In the genomic region with DNA sequence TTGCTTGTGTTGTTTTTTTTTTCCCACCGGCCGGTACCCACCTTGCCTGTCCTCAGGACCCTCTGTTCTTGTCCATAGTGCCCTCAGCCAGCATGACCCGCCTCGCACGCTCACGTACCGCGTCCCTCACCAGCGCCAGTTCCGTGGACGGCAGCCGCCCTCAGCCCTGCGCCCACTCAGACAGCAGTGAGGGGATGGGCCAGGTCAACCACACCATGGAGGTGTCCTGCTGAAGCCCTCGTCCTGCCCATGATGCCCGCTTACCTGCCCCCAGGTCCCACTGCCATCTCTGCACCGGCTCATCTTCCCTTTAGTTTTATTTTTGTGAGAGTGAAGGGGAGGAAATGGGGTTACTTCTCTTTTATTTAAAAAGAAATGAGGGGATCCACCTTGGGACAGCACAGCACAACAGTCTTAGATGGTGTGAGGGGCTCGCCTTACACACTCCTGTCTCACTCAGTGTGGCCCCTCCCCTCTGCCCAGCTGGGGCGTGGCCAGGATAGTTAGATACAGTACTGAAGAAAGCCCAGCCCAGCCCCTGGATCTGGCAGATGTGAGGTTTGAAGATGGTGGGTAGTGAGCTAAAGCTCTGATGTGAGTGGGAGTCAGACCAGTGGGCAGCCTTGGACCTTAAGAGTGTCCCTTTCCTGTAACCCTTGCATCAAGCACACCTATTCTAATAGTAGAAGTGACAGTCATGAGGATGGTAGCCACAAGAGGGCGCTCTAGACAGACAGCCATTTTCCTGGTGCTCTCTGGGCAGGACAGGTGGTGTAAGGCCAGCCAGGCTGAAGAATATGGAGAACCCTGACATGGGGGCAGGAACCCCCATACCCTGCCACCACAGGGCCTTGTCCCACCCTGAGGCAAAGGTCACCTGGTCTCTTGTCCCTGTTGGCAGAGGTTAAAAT, we compare ENCODE assay signal across 8 mouse cellular contexts. TPM values are rescaled to one million over a fixed set of nuclear protein-coding genes. Genes with fewer than 3 reads are reported as not detected.
DNase-seq lines count a peak whose midpoint lies in the region; ATAC-seq and TF ChIP-seq lines count a peak whose summit lies in the region.

No protein-coding gene starts in this region.

- TF ChIP-seq CTCF in C2C12 (IDR thresholded peaks at IDR 0.05; ENCODE audit: control insufficient read depth, insufficient read depth, insufficient read length) = peak; percentile 53
- TF ChIP-seq CTCF in Patski (IDR thresholded peaks at IDR 0.05) = no peak
- peak; percentile 79 for TF ChIP-seq CTCF in kidney, adult 2 months (conservative IDR thresholded peaks at IDR 0.05; ENCODE audit: insufficient read depth, insufficient read length, low read depth, low read length)

- H3K27ac ChIP-seq in kidney, adult 2 months (ENCODE audit: insufficient read depth, low read depth, low read length) = no peak overlapping the region
- H3K27ac ChIP-seq in liver, embryonic 13.5 days = no peak overlapping the region
- H3K27ac ChIP-seq in neural tube, embryonic 11.5 days (ENCODE audit: low read depth, low read length) = no peak overlapping the region

- CTCF ChIA-PET in Patski (lab: Charles Lee) = interaction anchor here (0.6 to 2.3 kb wide), 6 partner anchors 8 to 203 kb away, joined by 3 to 5 read pairs (median 4); no protein-coding TSS in a partner anchor

- peaks cover 5% of the 10 kb centered on the region; the same call in 1 of the 2 replicates for H3K4me1 ChIP-seq in kidney, adult 2 months (ENCODE audit: control insufficient read depth, insufficient read depth, low read length)
- peaks cover 61% of the 10 kb centered on the region for H3K4me1 ChIP-seq in liver, embryonic 13.5 days (replicated peaks)
- H3K4me1 ChIP-seq in neural tube, embryonic 11.5 days (ENCODE audit: control insufficient read depth, insufficient read depth, low read length) = peaks cover 13% of the 10 kb centered on the region

- no peak for TF ChIP-seq POLR2A in kidney, adult 2 months (IDR thresholded peaks at IDR 0.05; ENCODE audit: low read depth, low read length)

- peaks cover 15% of the 10 kb centered on the region for H3K79me2 ChIP-seq in C2C12 (ENCODE audit: control insufficient read depth, insufficient read depth)

- H3ac ChIP-seq in C2C12 (ENCODE audit: control insufficient read depth, insufficient read length, low read depth) = no peak overlapping the region

- no peaks in the 10 kb centered on the region for H3K9me3 ChIP-seq in liver, embryonic 13.5 days (replicated peaks)
- H3K9me3 ChIP-seq in neural tube, embryonic 11.5 days (ENCODE audit: control insufficient read depth, low read length) = no peaks in the 10 kb centered on the region

- no peak for DNase-seq in Patski (ENCODE audit: low read depth, low spot score)
- DNase-seq in cerebellum, postnatal 10 days = peak; percentile 81 to 88
- DNase-seq in gastrocnemius, postnatal 10 days = peak; percentile 68
- DNase-seq in kidney, adult 2 months = peak; percentile 80
- DNase-seq in liver, embryonic 13.5 days = peak; percentile 69
- peak; percentile 69 for DNase-seq in neural tube, embryonic 11.5 days (ENCODE audit: low spot score)
- DNase-seq in thymus, postnatal 14 days = peak; percentile 78

- H3K79me3 ChIP-seq in C2C12 (ENCODE audit: low read depth) = no peaks in the 10 kb centered on the region

- 76% methylated on average over 19 of the region's 19 CpGs for WGBS in kidney, adult 2 months
- 71% methylated on average over 19 of the region's 19 CpGs for WGBS in liver, embryonic 13.5 days (ENCODE audit: insufficient replicate concordance)
- WGBS in neural tube, embryonic 11.5 days = 76% methylated on average over 18 of the region's 19 CpGs

- no peak overlapping the region for H3K4me3 ChIP-seq in C2C12 (ENCODE audit: insufficient read depth, poor library complexity, severe bottlenecking)
- H3K4me3 ChIP-seq in kidney, adult 2 months (ENCODE audit: insufficient read depth, low read depth, low read length) = no peak overlapping the region
- no peak overlapping the region for H3K4me3 ChIP-seq in liver, embryonic 13.5 days (replicated peaks)
- no peak overlapping the region for H3K4me3 ChIP-seq in neural tube, embryonic 11.5 days (ENCODE audit: low read depth, low read length)

- peak; percentile 55 for ATAC-seq in Patski
- ATAC-seq in liver, embryonic 13.5 days (ENCODE audit: low read depth) = peak; percentile 37; the same call in 1 of the 2 replicates
- peak; percentile 19; the same call in 1 of the 2 replicates for ATAC-seq in neural tube, embryonic 11.5 days (ENCODE audit: insufficient read depth, low FRiP score, low TSS enrichment)

- in situ Hi-C loops in Patski (cut with MboI; ENCODE audit: low pct_unique_long_range_greater_than_20kb) = no loop called here

- H3K4me2 ChIP-seq in liver, embryonic 13.5 days = no peak overlapping the region
- H3K4me2 ChIP-seq in neural tube, embryonic 11.5 days (ENCODE audit: low read depth) = no peak overlapping the region

- peaks cover 18% of the 10 kb centered on the region for H3K36me3 ChIP-seq in C2C12 (ENCODE audit: control insufficient read depth, insufficient read depth)
- no peaks in the 10 kb centered on the region for H3K36me3 ChIP-seq in kidney, adult 2 months (ENCODE audit: control insufficient read depth, insufficient read depth, low read length)
- H3K36me3 ChIP-seq in liver, embryonic 13.5 days = peaks cover 8% of the 10 kb centered on the region
- H3K36me3 ChIP-seq in neural tube, embryonic 11.5 days (ENCODE audit: control insufficient read depth, insufficient read depth, low read length) = peaks cover 3% of the 10 kb centered on the region

- H3K27me3 ChIP-seq in C2C12 (ENCODE audit: control insufficient read depth, insufficient read depth, insufficient read length) (no peaks in the 10 kb centered on the region), Patski (no peaks in the 10 kb centered on the region)
- H3K27me3 ChIP-seq in kidney, adult 2 months (replicated peaks; ENCODE audit: control insufficient read depth, insufficient read depth, low read length) = no peaks in the 10 kb centered on the region
- peaks cover 4% of the 10 kb centered on the region; the same call in 1 of the 2 replicates for H3K27me3 ChIP-seq in liver, embryonic 13.5 days
- no peaks in the 10 kb centered on the region for H3K27me3 ChIP-seq in neural tube, embryonic 11.5 days (ENCODE audit: control insufficient read depth, insufficient read depth, low read length)

- POLR2A ChIA-PET in Patski (lab: Charles Lee) = no interaction called here

- no peak overlapping the region for H3K9ac ChIP-seq in liver, embryonic 13.5 days
- H3K9ac ChIP-seq in neural tube, embryonic 11.5 days (ENCODE audit: low read length) = no peak overlapping the region

TF ChIP-seq in C2C12, 6 proteins besides CTCF, POLR2A, EP300 and RAD21:
- TF ChIP-seq MYOG (IDR thresholded peaks at IDR 0.05; ENCODE audit: control insufficient read depth, extremely low read depth, insufficient read length) (no peak), MYOD1 (IDR thresholded peaks at IDR 0.05; ENCODE audit: control insufficient read depth, insufficient read length, low read depth) (peak; percentile 7)

RNA-seq across cellular contexts. Expression of gene Setd6, which starts 2.3 kb away (rescaled TPM):
- polyA plus RNA-seq in C2C12 (2012; fragmentation: generic; extraction: Trizol) = 12.6 TPM
- polyA plus RNA-seq in Patski (2021) = 36.3 TPM
- total RNA-seq in gastrocnemius, postnatal 10 days (2021) = 10 to 100 TPM in 1 of 2 experiments, 1 to 10 TPM in 1; 8.1 to 12.6 TPM
- 11.4 and 11.5 TPM in 2 replicates for polyA plus RNA-seq in kidney, adult 2 months (2012; rRNA removed)
- polyA plus RNA-seq in liver, embryonic 13.5 days (2015; fragmentation: Nextera tagmentation; extraction: Ambion mirVana) = 22.8 and 23.1 TPM in 2 replicates
- 19.3 and 20.2 TPM in 2 replicates for polyA plus RNA-seq in neural tube, embryonic 11.5 days (2014; fragmentation: Nextera tagmentation; extraction: Ambion mirVana)

RNA-seq across cellular contexts. Expression of gene Ndrg4, which starts 36.6 kb away (rescaled TPM):
- polyA plus RNA-seq in C2C12 (2012; fragmentation: generic; extraction: Trizol) (43.3 TPM), Patski (2021) (26.6 TPM)
- 10 to 100 TPM in 1 of 2 experiments, 1 to 10 TPM in 1; 8.9 to 12.8 TPM for total RNA-seq in gastrocnemius, postnatal 10 days (2021)
- polyA plus RNA-seq in kidney, adult 2 months (2012; rRNA removed) = 20.7 and 21.7 TPM in 2 replicates
- 1.6 and 1.7 TPM in 2 replicates for polyA plus RNA-seq in liver, embryonic 13.5 days (2015; fragmentation: Nextera tagmentation; extraction: Ambion mirVana)
- 69.5 and 87.3 TPM in 2 replicates for polyA plus RNA-seq in neural tube, embryonic 11.5 days (2014; fragmentation: Nextera tagmentation; extraction: Ambion mirVana)
